Mouse (Mus musculus) myocyte (in vitro differentiated cells): ENCODE measurements around the gene Adpgk.

Experiments used
- CEBPB ChIP-seq: IDR thresholded peaks from 2 replicates; pipeline ENCODE4 v1.6.1; 2011; ENCODE audit warnings: mild to moderate bottlenecking, moderate library complexity; ENCODE audit not compliant: poor library complexity, insufficient read depth, severe bottlenecking
- E2F4 ChIP-seq: IDR thresholded peaks from one replicate; pipeline ENCODE4 v1.6.1; 2011; ENCODE audit warnings: mild to moderate bottlenecking, control low read depth, moderate library complexity; ENCODE audit not compliant: insufficient read depth
- MAX ChIP-seq: IDR thresholded peaks from one replicate; pipeline ENCODE4 v1.6.1; 2011; ENCODE audit warnings: low read depth, mild to moderate bottlenecking, control low read depth
- MYOD1 ChIP-seq, 3 experiments: IDR thresholded peaks; one replicate each; pipeline ENCODE4 v1.6.1; 2011; ENCODE audit warnings: control low read depth in 2 of 3, low read depth in 2 of 3, mild to moderate bottlenecking in 2 of 3, moderate library complexity in 1 of 3; ENCODE audit not compliant: insufficient read length in 2 of 3, control insufficient read depth in 1 of 3
- MYOG ChIP-seq, 3 experiments: IDR thresholded peaks; one replicate each; pipeline ENCODE4 v1.6.1; 2011; ENCODE audit warnings: control low read depth in 2 of 3, low read depth in 2 of 3, mild to moderate bottlenecking in 2 of 3; ENCODE audit not compliant: insufficient read length in 2 of 3, control insufficient read depth in 1 of 3, insufficient read depth in 1 of 3
- POLR2A ChIP-seq: IDR thresholded peaks from one replicate; pipeline ENCODE4 v1.6.1; 2011; ENCODE audit warnings: low read depth, mild to moderate bottlenecking, control low read depth, moderate library complexity; ENCODE audit not compliant: insufficient read length
- POLR2AphosphoS2 ChIP-seq: IDR thresholded peaks from one replicate; pipeline ENCODE4 v1.6.1; 2011; ENCODE audit warnings: low read depth, control low read depth; ENCODE audit not compliant: insufficient read length
- REST ChIP-seq: IDR thresholded peaks from one replicate; pipeline ENCODE4 v1.6.1; 2011; ENCODE audit warnings: mild to moderate bottlenecking, control low read depth, moderate library complexity; ENCODE audit not compliant: insufficient read depth, insufficient read length
- SRF ChIP-seq: IDR thresholded peaks from one replicate; pipeline ENCODE4 v1.6.1; 2011; ENCODE audit warnings: low read depth; ENCODE audit not compliant: control insufficient read depth, insufficient read length
- TCF12 ChIP-seq: IDR thresholded peaks from one replicate; pipeline ENCODE4 v1.6.1; 2011; ENCODE audit warnings: mild to moderate bottlenecking, control low read depth; ENCODE audit not compliant: poor library complexity, insufficient read depth, severe bottlenecking
- TCF3 ChIP-seq: IDR thresholded peaks from one replicate; pipeline ENCODE4 v1.6.1; 2011; ENCODE audit warnings: low read depth, control low read depth; ENCODE audit not compliant: insufficient read length
- USF1 ChIP-seq: IDR thresholded peaks from one replicate; pipeline ENCODE4 v1.6.1; 2011; ENCODE audit warnings: low read depth, mild to moderate bottlenecking, control low read depth, moderate library complexity

DNA sequence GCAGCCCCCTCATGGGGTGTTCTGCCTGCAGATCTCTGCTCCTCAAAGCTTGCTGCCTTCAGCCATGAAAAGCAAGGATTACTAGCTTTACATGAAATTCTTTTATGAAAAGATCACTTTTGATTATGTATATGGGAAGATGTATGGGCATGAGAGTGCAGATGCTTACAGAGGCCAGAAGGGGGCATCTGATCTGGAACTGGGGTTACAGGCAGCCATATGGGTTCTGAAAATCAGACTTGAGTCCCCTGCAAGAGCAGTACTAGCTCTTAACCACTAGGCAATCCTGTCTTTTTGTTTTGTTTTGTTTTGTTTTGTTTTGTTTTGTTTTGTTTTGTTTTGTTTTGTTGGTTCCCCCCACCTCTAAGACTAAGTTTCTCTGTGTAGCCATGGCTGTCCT, 18.2 kb upstream of the Adpgk start:
- TF ChIP-seq MAX (no peak), POLR2AphosphoS2 (no peak), SRF (no peak), POLR2A (no peak), TCF12 (no peak), E2F4 (no peak), MYOD1 (IDR thresholded peaks at IDR 0.05; ENCODE audit: control insufficient read depth in 1 of 3, insufficient read length in 2 of 3, low read depth in 2 of 3) (no peak), USF1 (no peak), MYOG (IDR thresholded peaks at IDR 0.05; ENCODE audit: control insufficient read depth in 1 of 3, insufficient read depth in 1 of 3, insufficient read length in 2 of 3, low read depth in 2 of 3) (no peak), CEBPB (no peak), REST (no peak), TCF3 (no peak)
